Mouse (Mus musculus): ENCODE data around the gene Srrm4. TPM values are rescaled to one million over a fixed set of nuclear protein-coding genes. Genes with fewer than 3 reads are reported as not detected.

Gene Srrm4
- total and polyA plus RNA-seq, 2 experiments from 2014 or later, result 0.93 to 1.1 TPM

- DNase-seq (ENCODE audit: low spot score) (no peak), ATAC-seq (ENCODE audit: insufficient read depth, low read depth) (no peak)
- Histone ChIP-seq H3K9ac (replicated peaks; ENCODE audit: low read depth, low read length) (no peak overlapping the region), H3K9me3 (replicated peaks; ENCODE audit: control insufficient read depth, low read length) (no peaks in the 10 kb centered on the region), H3K27ac (ENCODE audit: low read depth) (no peak overlapping the region), H3K27me3 (ENCODE audit: control insufficient read depth, insufficient read depth, low read length) (no peaks in the 10 kb centered on the region), H3K4me2 (ENCODE audit: low read depth, low read length) (no peak overlapping the region), H3K4me3 (ENCODE audit: low read depth, low read length) (no peak overlapping the region), H3K4me1 (ENCODE audit: control insufficient read depth, insufficient read depth) (no peaks in the 10 kb centered on the region), H3K36me3 (replicated peaks; ENCODE audit: control insufficient read depth, insufficient read depth, low read length) (no peaks in the 10 kb centered on the region)
- 47% methylated on average over 3 of the region's 3 CpGs for WGBS
- TF ChIP-seq EP300 (IDR thresholded peaks at IDR 0.05; ENCODE audit: low read depth), result no peak
- no peak for TF ChIP-seq CTCF (IDR thresholded peaks at IDR 0.05; ENCODE audit: low read depth)
Measured at GRCm38 (mm10) chr5:116564391-116564790, 27.2 kb downstream of the Srrm4 start.

GRCm38 (mm10) chr5:116563713-116564112 lies 27.9 kb downstream of the Srrm4 start:
- H3K4me1 ChIP-seq (ENCODE audit: control insufficient read depth, insufficient read depth), result no peaks in the 10 kb centered on the region
- no peak overlapping the region for H3K9ac ChIP-seq (replicated peaks; ENCODE audit: low read depth, low read length)
- H3K27ac ChIP-seq (ENCODE audit: low read depth), result no peak overlapping the region
- no peaks in the 10 kb centered on the region for H3K36me3 ChIP-seq (replicated peaks; ENCODE audit: control insufficient read depth, insufficient read depth, low read length)
- WGBS, result 55% methylated on average over 6 of the region's 6 CpGs
- no peak overlapping the region for H3K4me2 ChIP-seq (ENCODE audit: low read depth, low read length)
- DNase-seq (ENCODE audit: low spot score) (no peak), ATAC-seq (ENCODE audit: insufficient read depth, low read depth) (no peak)
- H3K4me3 ChIP-seq (ENCODE audit: low read depth, low read length), result no peak overlapping the region
- H3K9me3 ChIP-seq (replicated peaks; ENCODE audit: control insufficient read depth, low read length), result no peaks in the 10 kb centered on the region
- no peaks in the 10 kb centered on the region for H3K27me3 ChIP-seq (ENCODE audit: control insufficient read depth, insufficient read depth, low read length)
- TF ChIP-seq EP300 (IDR thresholded peaks at IDR 0.05; ENCODE audit: low read depth) (no peak), CTCF (IDR thresholded peaks at IDR 0.05; ENCODE audit: low read depth) (no peak)

GRCm38 (mm10) chr5:116559091-116559490 lies 32.5 kb downstream of the Srrm4 start:
- no peak overlapping the region for H3K4me3 ChIP-seq (ENCODE audit: low read depth, low read length)
- no peak overlapping the region for H3K27ac ChIP-seq (ENCODE audit: low read depth)
- TF ChIP-seq CTCF (IDR thresholded peaks at IDR 0.05; ENCODE audit: low read depth), result no peak
- no peak for TF ChIP-seq EP300 (IDR thresholded peaks at IDR 0.05; ENCODE audit: low read depth)
- H3K4me1 ChIP-seq (ENCODE audit: control insufficient read depth, insufficient read depth), result no peaks in the 10 kb centered on the region
- ATAC-seq (ENCODE audit: insufficient read depth, low read depth), result no peak
- DNase-seq (ENCODE audit: low spot score), result no peak
- no peak overlapping the region for H3K9ac ChIP-seq (replicated peaks; ENCODE audit: low read depth, low read length)
- 0 out of 2 replicates have a peak, but pooled peaks cover 3% of the 10 kb centered on the region for H3K9me3 ChIP-seq (replicated peaks; ENCODE audit: control insufficient read depth, low read length)
- no peaks in the 10 kb centered on the region for H3K36me3 ChIP-seq (replicated peaks; ENCODE audit: control insufficient read depth, insufficient read depth, low read length)
- no peak overlapping the region for H3K4me2 ChIP-seq (ENCODE audit: low read depth, low read length)
- 60% methylated on average over 7 of the region's 7 CpGs for WGBS
- no peaks in the 10 kb centered on the region for H3K27me3 ChIP-seq (ENCODE audit: control insufficient read depth, insufficient read depth, low read length)

- no peak overlapping the region for H3K4me3 ChIP-seq (ENCODE audit: low read depth, low read length)
- H3K27ac ChIP-seq (ENCODE audit: low read depth), result no peak overlapping the region
- H3K9ac ChIP-seq (replicated peaks; ENCODE audit: low read depth, low read length), result no peak overlapping the region
- H3K36me3 ChIP-seq (replicated peaks; ENCODE audit: control insufficient read depth, insufficient read depth, low read length), result no peaks in the 10 kb centered on the region
- TF ChIP-seq CTCF (IDR thresholded peaks at IDR 0.05; ENCODE audit: low read depth) (no peak), EP300 (IDR thresholded peaks at IDR 0.05; ENCODE audit: low read depth) (no peak)
- H3K9me3 ChIP-seq (replicated peaks; ENCODE audit: control insufficient read depth, low read length), result 0 out of 2 replicates have a peak, but pooled peaks cover 3% of the 10 kb centered on the region
- ATAC-seq (ENCODE audit: insufficient read depth, low read depth), result no peak
- H3K4me2 ChIP-seq (ENCODE audit: low read depth, low read length), result no peak overlapping the region
- H3K27me3 ChIP-seq (ENCODE audit: control insufficient read depth, insufficient read depth, low read length), result no peaks in the 10 kb centered on the region
- no peak for DNase-seq (ENCODE audit: low spot score)
- WGBS, result 34% methylated on average over 8 of the region's 8 CpGs
- H3K4me1 ChIP-seq (ENCODE audit: control insufficient read depth, insufficient read depth), result no peaks in the 10 kb centered on the region
Measured at GRCm38 (mm10) chr5:116556614-116557013, 35.0 kb downstream of the Srrm4 start.

- 0 out of 2 replicates have a peak, but pooled peaks cover 6% of the 10 kb centered on the region for H3K9me3 ChIP-seq (replicated peaks; ENCODE audit: control insufficient read depth, low read length)
- no peak overlapping the region for H3K9ac ChIP-seq (replicated peaks; ENCODE audit: low read depth, low read length)
- H3K36me3 ChIP-seq (replicated peaks; ENCODE audit: control insufficient read depth, insufficient read depth, low read length), result no peaks in the 10 kb centered on the region
- H3K27me3 ChIP-seq (ENCODE audit: control insufficient read depth, insufficient read depth, low read length), result no peaks in the 10 kb centered on the region
- H3K4me2 ChIP-seq (ENCODE audit: low read depth, low read length), result no peak overlapping the region
- WGBS, result 11% methylated on average over 5 of the region's 5 CpGs
- DNase-seq (ENCODE audit: low spot score), result no peak
- no peak overlapping the region for H3K4me3 ChIP-seq (ENCODE audit: low read depth, low read length)
- ATAC-seq (ENCODE audit: insufficient read depth, low read depth), result no peak
- H3K4me1 ChIP-seq (ENCODE audit: control insufficient read depth, insufficient read depth), result no peaks in the 10 kb centered on the region
- TF ChIP-seq EP300 (IDR thresholded peaks at IDR 0.05; ENCODE audit: low read depth), result no peak
- no peak for TF ChIP-seq CTCF (IDR thresholded peaks at IDR 0.05; ENCODE audit: low read depth)
- H3K27ac ChIP-seq (ENCODE audit: low read depth), result no peak overlapping the region
Measured at GRCm38 (mm10) chr5:116553868-116554267, 37.7 kb downstream of the Srrm4 start.

- no peak overlapping the region for H3K27ac ChIP-seq (ENCODE audit: low read depth)
- H3K4me2 ChIP-seq (ENCODE audit: low read depth, low read length), result no peak overlapping the region
- TF ChIP-seq CTCF (IDR thresholded peaks at IDR 0.05; ENCODE audit: low read depth), result no peak
- TF ChIP-seq EP300 (IDR thresholded peaks at IDR 0.05; ENCODE audit: low read depth), result no peak
- 53% methylated on average over 2 of the region's 2 CpGs for WGBS
- ATAC-seq (ENCODE audit: insufficient read depth, low read depth) (no peak), DNase-seq (ENCODE audit: low spot score) (no peak)
- H3K9ac ChIP-seq (replicated peaks; ENCODE audit: low read depth, low read length), result no peak overlapping the region
- H3K36me3 ChIP-seq (replicated peaks; ENCODE audit: control insufficient read depth, insufficient read depth, low read length), result no peaks in the 10 kb centered on the region
- no peaks in the 10 kb centered on the region for H3K4me1 ChIP-seq (ENCODE audit: control insufficient read depth, insufficient read depth)
- no peaks in the 10 kb centered on the region for H3K27me3 ChIP-seq (ENCODE audit: control insufficient read depth, insufficient read depth, low read length)
- H3K4me3 ChIP-seq (ENCODE audit: low read depth, low read length), result no peak overlapping the region
- 0 out of 2 replicates have a peak, but pooled peaks cover 6% of the 10 kb centered on the region for H3K9me3 ChIP-seq (replicated peaks; ENCODE audit: control insufficient read depth, low read length)
Measured at GRCm38 (mm10) chr5:116553106-116553505, 38.5 kb downstream of the Srrm4 start.

Measured in heart, postnatal 0 days (tissue).